Mouse (Mus musculus): ENCODE data around the gene Wdr19. TPM values are rescaled to one million over a fixed set of nuclear protein-coding genes. Genes with fewer than 3 reads are reported as not detected.
"Not testable (repeated sequence)": the region's sequence is repeated elsewhere in the genome, so short reads cannot be mapped to it uniquely, and the experiment has no call there.

Wdr19 gene
- total RNA-seq, 2 experiments from 2014 or later = 17.1 to 18.9 TPM

DNA sequence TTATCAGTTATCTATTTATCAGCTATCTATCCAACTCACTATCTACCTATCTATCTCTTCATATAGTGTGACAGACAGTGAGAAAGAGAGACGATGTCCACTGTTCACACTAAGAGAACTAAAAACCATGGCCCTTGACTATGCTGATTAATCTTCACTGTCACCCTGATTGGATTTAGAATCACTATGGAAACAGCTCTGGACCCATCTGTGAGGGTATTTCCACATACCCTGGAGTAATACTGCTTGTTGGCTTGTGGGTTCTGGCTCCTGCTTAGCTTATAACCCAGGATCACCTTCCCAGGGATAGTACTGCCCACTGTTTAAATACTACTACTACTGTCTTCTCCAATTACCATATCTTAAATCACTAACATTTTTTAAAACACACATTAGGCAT lies 17.2 kb upstream of the Wdr19 start:
- no peak for DNase-seq (ENCODE audit: low spot score in 2 of 2)

DNA sequence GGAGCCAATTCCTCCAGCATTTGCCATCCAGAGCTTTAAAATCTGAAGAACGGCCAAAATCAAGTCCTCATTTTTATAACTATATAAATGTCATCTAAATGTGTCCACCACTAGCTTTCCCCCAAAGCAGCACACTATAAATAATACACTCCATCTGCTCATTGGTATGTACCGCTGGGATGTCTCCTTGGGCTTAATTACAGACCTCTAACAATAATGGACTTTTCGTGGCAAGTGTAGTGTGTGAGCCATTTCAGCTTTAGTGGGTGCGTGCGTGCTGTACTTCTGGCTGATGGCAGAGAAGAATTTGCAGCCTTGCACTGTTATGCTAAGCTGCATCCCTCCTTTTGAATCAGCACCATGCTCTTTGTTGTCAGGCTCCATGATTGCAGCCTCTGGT lies 7.9 kb upstream of the Wdr19 start:
- DNase-seq (ENCODE audit: low spot score in 2 of 2) = no peak

DNA sequence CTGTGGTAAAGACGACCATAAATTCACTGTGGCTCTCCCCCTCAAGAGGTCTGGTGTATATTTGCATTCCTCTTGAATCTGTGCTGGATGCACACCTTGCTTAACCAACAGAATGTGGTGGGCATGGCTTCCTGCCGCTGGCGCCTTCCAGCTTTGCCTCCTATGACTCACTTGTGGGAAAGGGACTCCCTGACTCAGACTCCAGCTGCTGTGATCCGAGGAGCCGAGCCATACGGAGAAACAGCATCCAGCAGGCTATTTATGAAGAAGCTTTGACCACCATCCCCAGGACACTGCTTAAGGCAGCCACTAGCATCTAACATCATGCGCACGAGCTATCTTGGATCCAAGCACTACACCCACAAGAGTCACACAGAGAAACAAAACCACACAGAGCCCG lies 5.1 kb upstream of the Wdr19 start:
- peak; percentile 46 to 49 for DNase-seq (ENCODE audit: low spot score in 2 of 2)

DNA sequence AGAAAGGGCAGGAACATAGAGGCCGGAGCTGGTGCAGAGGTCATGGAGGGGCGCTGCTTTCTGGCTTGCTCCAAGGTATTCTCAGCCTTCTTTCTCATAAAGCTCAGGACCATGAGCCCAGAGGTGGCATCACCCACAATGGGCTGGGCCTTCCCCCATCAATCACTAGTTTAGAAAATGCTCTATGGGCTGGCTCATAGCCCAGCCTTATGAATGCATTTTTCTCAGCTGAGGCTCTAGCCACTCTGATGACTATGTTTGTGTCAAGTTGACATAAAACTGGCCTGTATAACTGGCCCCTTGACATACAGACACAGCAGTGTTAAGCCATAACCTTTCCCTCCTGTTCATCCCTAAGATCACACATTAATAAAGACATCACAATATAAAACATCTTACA lies 5.2 kb downstream of the Wdr19 start:
- no peak for DNase-seq (ENCODE audit: low spot score in 2 of 2)

DNA sequence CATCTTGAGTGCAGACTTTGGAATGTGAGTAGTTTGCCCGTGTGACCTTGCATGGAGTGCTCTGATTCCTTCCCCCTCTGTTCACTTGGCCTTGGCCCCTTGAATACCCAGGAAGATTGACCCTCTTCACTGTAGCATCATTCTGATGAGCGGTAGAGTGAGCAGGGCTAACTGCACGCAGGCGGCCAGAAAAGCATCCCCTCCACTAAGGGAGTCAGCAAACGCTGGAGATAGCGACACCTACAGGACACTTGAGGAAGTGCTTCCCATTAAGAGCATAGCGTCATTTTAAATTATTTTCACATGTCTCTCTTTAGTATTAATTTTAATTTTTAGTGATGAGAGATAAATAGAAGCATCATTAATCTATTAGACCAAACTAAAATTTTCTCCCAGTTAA lies 13.8 kb downstream of the Wdr19 start:
- peak in 1 of 2 experiments; percentile 48 for DNase-seq (ENCODE audit: low spot score in 2 of 2)

DNA sequence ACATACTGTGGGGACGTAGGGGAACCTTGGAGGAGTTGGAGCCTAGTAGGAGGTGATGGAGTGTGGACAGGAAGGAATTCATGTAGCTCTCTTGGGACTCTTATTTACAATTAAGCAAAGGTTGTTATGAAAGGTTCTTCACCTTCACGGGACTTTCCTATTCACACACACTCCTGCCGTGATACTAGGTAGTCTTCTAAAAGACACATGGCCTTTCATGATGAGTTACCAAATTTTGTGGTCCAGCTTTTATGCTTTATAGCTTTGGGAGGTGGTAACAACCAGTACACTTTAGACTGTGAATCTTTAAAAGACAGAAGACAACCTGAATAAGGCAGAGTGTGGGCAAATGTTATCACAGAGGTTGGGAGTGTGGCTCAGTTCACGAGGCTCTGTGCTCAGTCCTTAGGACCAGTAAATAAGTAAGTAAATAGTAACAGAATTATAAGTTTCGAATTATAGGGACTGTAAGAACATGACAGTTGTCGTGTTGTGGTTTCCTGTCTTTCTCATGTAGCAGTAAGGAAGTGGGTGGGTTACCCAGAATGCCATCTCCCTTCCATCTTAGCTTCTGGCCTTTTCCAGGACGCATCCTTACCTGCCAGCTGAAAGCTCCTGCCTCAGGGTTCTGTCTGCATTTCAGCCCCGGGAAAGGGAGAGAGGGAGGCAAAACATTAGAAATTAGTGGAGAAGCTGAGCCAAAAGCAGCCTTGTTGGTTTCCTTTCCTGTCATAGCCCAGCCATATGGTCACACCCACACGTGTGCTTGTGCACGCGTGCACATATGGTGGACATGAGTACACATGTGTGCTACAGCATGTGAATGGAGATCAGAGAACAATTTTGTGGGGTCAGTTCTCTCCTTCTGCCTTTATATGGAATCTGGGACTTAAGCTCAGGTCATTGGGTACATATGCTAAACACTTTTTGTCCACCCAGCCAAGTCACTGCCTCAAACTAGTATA lies 18.1 kb downstream of the Wdr19 start:
- DNase-seq (ENCODE audit: low spot score in 2 of 2) = no peak

DNA sequence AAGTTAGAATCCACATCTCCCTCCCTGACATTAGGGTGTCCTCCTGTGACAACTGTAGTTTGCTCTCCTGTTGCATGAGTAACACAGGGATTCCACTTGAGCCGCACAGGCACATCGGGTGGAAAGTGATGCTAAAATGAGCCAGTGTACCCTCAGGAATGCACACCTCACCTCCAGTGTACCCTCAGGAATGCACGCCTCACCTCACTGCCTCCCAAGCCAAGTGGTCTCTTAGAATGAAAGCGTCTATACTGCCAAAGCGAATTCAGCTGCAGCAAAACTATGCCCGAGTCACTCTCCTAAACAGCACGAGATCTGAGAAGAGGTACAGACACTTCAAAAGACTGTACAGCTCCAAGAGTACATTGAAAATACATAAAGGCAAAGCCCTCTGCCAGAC lies 21.5 kb downstream of the Wdr19 start:
- no peak for DNase-seq (ENCODE audit: low spot score in 2 of 2)

DNA sequence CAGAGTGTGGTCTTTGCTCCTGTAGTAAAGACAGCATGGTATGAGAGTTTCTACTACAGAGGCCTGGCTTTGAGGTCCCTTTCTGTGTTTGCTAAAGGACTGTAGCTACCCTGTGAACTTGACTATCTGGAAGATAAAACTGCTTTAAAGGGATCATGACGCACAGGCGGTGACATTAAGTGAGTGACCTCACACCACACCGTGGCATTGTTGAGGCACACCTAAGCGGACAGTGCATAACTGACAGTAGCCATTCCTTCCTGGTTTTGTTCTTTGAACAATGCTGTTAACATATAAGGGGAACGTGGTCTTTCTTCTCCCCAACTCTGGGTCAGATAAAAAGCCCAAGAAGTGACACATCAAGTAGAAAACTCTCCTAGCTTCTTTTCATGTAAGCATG lies 24.6 kb downstream of the Wdr19 start:
- DNase-seq (ENCODE audit: low spot score in 2 of 2) = no peak

DNA sequence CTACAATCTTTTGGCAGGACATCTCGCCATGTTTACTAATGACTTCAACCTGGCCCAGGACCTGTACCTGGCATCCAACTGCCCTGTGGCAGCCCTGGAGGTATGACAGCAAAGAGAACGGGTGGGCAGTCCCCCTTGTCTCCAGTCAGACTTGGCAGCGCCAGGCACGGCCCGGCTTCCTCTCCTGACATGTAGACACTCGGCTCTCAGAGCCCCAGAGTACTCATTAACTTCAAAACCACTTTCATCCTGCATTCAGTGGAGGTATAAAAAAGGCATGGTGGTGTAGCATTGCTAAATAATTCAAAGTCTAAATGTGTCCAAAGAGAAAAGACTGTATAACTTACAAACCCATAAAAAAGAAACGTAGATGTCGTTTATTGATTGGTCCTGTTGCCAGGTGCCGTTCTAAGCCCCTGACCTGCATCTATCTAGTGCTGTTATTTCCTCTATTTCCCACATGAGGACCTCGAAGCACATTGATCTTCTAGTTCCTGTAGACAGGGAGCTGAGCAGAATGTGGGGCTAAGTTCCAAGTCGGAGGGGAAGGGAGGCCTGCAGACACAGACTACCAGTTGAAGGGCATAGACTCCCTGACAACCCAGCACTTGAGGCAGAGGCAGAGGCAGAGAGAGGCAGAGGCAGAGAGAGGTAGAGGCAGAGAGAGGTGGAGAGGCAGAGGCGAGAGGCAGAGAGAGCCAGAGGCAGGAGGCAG lies 31.9 kb downstream of the Wdr19 start:
- no peak for DNase-seq (ENCODE audit: low spot score in 2 of 2)

DNA sequence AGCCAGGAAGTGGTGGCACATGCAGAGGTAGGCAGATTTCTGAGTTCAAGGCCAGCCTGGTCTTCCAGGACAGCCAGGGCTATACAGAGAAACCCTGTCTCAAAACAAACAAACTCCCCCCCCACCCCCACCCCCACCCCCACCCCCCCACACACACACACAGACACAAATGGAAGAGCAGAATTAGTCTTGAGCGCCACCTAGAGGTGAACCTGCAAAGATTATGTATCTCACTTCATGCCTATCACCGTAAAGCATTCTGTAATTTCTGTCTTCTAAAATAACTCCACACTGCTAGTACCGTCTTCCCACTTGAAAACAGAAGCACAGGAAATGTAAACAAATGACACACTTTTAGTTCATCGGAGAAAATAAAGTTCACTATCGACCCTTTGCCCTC lies 43.2 kb downstream of the Wdr19 start:
- DNase-seq (ENCODE audit: low spot score in 2 of 2) = peak; percentile 27 to 48

DNA sequence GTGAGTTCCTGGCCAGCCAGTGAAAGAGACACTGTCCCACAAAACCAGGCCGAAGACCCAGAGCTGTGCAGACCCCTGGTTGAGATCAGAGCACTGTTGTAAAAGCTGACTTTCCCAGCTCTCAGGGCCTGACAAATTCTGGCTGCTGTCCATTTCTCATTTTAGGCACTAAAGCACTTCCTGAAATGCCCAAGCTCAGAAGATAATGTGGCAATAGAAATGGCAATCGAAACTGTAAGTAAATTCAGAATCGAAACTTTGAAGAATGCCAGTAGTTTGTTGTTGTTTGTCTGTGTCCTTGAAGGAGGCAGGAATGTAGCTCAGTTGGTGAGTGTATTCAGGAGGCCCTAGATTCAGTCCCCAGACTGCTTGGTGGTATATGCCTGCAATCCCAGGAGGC lies 47.8 kb downstream of the Wdr19 start:
- DNase-seq (ENCODE audit: low spot score in 2 of 2) = no peak

DNA sequence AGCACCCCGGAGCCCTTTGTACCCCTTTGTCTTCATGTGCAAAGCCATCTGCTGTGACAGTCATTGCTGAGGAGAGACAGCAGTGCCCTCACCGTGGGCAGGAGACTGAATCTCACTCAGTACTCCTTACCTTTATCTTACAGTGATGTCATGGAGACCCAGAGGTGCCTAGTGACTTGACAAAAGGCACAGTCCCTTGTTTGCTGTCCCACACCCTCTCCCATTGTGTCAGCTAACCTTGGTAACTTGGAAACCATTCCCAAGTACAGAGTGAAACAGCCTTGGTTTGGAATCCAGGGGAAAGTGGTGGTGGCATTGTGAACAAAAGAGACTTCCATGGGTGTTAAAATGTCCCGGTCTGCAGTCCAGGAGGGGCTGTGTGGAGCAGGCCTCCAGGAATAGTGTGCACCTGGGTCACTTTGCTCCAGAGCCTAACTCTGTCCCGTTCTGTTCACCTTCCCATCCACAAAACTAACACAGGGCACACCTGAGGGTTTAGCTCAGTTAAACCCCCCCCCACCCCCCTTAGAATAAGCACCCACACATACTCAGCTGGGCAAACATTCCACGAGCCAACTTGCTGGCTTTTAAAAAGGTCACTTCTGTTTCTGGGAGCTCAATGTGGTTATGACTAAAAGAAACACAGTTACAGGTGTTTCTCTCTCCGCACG lies 50.8 kb downstream of the Wdr19 start:
- no peak for DNase-seq (ENCODE audit: low spot score in 2 of 2)

DNA sequence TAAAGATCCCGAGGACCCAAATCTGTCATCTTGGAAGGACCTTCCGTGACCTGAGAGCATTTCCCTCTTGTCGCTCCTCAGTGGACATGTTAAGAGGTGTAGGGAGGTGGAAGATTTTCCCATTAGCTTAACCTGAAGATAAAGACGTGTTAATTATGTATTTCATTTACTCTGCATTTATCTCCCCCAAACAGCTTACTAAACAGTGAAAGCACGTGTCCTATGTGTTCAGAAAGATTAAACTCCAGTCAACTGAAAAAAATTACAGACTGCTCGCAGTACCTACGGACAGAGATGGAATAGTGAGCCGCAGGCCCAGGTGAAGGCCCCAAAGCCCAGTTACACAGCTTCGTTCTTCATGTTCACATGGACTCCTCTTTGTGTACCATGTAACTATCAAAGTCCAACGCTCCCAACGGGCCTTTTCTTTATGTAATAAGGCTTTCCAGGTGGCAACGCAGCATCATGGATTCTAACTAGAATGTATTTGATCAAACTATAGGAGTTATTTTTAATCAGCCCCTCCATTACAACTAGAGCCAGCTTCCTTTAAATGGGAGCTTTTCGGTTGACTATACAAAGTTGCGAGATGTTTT lies 58.5 kb downstream of the Wdr19 start:
- no peak for DNase-seq (ENCODE audit: low spot score in 2 of 2)

DNA sequence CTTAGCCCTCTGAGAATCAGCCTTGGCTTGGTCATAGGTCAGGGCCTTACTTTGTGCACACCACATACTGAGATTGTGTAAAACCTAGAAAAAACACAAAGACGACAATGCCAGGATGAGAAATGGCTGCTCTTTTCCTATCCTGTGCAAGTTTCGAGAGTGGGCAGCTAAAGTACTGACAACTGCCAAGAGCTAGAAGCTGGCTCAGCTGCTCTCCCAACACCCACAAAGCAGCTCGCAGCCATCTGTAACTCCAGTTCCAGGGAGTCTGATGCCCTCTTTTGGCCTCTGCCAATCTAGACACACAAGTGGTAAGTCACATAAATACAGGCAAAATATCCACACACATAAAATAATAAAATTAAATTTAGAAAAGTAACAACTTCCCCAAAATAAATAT lies 74.5 kb downstream of the Wdr19 start:
- peak; percentile 21 to 30 for DNase-seq (ENCODE audit: low spot score in 2 of 2)

DNA sequence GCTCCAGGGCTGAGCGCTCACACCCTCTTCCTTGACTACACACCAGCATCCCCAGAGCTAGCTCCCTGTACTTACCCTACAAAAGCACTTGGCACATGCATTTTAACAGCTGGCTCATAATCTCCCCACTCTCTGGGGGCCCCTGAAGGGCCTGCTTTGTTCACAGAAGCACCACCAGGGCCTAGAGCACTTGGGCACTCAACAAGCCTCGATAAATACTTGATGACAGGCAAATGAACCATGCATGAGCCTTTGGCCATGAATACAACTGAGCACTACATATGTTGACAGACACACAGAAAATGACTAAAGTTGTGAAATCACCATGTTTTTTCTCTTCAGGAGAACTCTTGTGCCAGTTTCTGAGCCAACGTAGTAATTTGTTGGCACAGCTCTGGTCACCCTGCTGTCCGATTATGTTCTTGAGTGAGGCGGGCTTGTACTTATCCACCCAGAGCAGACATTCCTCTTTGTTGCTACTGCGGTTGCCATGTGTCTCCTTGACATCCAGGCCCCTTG lies 79.7 kb downstream of the Wdr19 start:
- no peak for DNase-seq (ENCODE audit: low spot score in 2 of 2)

DNA sequence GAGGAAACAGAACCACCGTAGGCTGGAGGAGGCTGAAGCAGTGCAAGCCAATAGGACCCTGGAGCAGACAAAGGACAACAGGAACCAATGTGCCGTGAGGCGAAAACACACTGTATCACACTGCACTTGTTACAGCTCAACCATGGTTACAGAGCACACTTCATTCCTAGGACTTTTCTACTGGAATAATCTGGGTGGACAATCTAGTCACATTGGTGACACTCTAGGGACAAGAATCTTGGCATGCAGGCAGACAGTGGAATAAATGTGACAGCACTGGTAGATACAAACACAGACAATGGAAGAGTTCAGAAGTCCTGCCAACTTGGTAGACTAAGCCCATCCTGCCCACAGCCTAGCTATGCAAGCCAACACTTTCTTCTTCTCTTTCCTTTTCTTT lies 81.7 kb downstream of the Wdr19 start:
- no peak for DNase-seq (ENCODE audit: low spot score in 2 of 2)

DNA sequence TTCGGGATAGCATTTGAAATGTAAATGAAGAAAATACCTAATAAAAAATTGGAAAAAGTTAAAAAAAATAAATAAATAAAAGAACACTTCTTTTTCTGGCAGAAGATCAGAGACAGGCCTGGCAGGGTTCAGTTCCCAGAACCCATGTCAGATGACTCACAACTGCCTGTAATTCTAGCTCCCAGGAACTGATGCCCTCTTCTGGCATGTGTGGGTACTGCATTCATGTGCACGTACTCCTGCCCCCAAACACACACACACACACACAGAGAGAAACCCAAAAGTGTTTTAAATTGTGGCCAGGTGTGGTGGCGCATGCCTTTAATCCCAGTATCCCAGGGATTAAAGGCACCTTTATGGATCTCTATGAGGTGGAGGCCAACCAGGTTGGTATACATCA lies 84.7 kb downstream of the Wdr19 start:
- DNase-seq (ENCODE audit: low spot score in 2 of 2) = no peak

DNA sequence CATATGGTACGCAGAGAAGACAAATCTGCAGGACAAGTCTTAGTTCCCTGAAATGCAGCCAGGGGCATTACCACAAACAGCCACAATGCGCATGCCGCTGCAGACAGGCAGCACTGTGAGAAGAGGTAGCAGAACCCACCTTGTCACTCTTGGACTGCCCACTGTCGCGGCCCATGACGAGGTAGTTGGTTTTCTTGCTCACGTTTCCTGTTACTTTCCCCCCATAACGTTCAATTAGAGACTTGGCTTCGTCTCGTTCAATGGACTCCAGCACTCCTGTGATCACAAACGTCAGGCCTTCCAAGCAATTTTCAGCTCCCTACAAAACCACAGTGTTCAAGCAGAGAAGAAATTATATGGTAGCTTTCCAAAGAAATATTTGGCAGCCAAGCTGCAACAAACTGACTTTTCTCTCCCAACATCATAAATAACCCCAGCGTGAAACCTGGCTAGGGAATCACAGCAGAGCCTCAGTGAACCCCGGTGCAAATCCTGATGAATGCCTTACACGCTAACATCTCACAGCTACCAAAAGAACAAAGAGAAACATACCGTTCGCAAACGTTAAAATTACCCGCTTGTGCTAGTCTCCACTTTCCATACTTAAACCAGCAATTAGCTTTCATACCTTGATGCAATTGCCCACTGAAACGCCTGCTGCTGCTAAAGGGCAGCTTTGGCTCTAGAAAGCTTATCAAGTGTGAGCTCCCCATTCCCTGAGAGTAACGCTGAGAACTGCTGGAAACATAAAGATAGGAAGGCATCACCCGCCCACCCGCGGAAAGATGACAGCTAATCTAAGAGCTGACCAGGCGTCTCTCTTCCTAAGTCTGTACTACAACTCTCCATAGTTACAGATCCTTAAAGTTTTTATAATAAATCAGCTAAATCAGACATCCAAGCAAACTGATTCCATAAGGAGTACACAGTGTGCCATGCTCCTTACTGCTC lies 88.5 kb downstream of the Wdr19 start:
- no peak for DNase-seq (ENCODE audit: low spot score in 2 of 2)

DNA sequence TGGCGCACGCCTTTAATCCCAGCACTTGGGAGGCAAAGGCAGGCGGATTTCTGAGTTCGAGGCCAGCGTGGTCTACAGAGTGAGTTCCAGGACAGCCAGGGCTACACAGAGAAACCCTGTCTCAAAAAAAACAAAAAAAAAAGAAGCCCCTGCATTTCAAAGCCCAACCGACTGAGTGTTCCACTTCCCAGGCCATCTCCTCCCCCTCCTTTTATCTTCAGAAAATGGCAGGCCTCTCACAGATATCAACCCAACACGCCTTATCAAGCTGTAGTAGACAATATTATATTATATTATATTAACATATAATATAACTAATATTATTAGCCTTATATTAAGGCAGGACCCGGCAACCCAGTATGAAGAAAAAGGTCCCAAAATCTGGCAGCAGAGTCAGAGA lies 89.5 kb downstream of the Wdr19 start:
- not testable (repeated sequence) for DNase-seq (ENCODE audit: low spot score in 2 of 2)

DNA sequence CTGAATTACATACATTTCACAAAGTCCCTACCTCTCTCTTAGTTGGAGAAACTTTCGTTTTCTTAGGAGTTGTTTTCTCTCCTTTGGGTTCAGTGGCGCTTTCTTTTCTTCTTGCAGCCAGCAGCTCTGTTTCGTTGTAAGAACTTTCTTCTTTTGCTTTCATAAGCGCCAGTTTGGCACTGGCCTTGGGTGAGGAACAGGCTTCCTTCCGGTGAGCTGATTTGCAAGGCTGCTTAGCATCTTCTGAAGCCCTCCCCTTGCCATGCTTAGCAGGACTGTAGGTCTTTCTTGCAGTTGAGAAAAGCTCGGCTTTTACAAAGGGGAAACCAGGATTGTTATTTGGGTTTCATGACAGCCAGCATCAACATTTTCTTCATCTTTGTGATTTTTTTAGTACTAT lies 94.1 kb downstream of the Wdr19 start:
- no peak for DNase-seq (ENCODE audit: low spot score in 2 of 2)

Data from left cerebral cortex, adult 18-20 months (tissue).